Mouse (Mus musculus): Measurements from ENCODE around the gene Lzts2.

- TF ChIP-seq CHD2 (IDR thresholded peaks at IDR 0.05; ENCODE audit: low read depth, low read length) (no peak), MAFK (IDR thresholded peaks at IDR 0.05; ENCODE audit: insufficient read depth, low read depth, low read length) (no peak), ZNF384 (IDR thresholded peaks at IDR 0.05; ENCODE audit: low read depth, low read length) (no peak), HCFC1 (IDR thresholded peaks at IDR 0.05; ENCODE audit: borderline replicate concordance, insufficient read depth, low read length) (no peak), ZC3H11A (IDR thresholded peaks at IDR 0.05; ENCODE audit: borderline replicate concordance, low read depth, low read length) (no peak)
These were observed 11.8 kb downstream of the Lzts2 start for GRCm38 (mm10) chr19:45025937-45026568.

Data from ES-E14 (cell line).